Mouse (Mus musculus): ENCODE data around the gene Prpf4. TPM values are rescaled to one million over a fixed set of nuclear protein-coding genes. Genes with fewer than 3 reads are reported as not detected.
A peak's percentile ranks its signal among the peaks of the same experiment; 100 is the strongest.

The Prpf4 gene
- 10 to 100 TPM; 12.4 to 12.6 TPM for total RNA-seq (2021)

DNA sequence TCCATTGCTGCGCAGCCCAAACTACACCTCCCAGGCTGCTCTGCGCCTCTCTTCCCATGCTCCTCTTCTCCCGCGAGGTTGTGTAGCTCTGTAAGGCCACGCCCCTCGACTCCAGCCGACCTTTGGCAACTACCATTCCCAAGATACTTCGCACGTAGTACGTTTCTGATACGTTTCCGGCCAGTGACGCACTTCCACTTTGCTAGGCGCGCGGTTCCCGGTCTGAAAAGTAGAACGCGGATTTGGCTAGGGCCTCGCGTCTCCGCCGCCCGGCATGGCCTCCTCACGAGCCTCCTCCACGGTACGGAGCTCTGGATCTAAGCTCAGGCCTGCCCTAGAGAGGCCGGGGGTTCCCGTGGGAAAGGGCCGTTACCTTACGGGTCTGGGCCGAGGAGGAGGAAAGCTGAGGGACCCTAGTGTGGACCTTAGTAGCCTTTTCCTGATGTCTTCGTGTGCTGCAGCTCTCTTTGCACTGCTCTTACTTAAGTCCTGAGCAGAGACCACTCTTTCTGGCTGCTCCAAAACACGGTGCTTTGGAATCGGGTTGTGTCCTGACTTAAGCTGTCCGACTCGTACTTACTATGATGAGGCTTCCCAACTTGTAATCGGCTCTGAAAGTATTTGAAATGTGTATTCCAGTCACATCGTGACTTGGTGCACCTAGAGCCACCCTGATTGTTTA lies at the start of gene Prpf4, which contains the start of gene Cdc26:
Gene Prpf4, plus strand, starts transcription at position 197 of the 682 bp plus-strand sequence.
Gene Cdc26, minus strand, starts transcription at position 42 of the 682 bp plus-strand sequence.
- DNase-seq (ENCODE audit: extremely low spot score in 1 of 2, low spot score in 1 of 2) = peak; percentile 81 to 86

DNA sequence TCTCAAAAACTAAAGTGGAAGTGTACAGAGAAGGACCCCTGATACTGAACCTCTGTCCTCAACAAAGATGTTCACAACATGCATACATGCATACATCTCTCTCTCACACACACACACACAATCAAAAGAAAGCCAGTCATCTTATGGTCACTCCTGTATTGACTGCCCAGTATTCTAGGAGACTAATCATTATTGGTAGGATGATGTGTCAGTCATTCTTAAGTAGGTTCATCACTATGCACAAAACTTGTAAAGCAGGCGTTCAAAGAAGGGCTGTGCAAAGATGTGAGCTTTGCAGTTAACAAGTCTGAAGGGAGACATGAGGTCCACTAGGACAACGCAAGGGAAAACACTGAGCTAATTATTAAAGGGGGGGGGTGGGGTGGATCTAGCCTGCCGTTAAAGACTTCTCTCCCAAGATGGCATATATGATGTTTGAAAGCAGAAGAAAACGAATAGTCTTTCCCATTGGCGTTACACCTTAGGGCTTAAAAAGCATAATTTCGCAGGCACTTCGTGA lies 49.3 kb upstream of the Prpf4 start:
- no peak for DNase-seq (ENCODE audit: extremely low spot score in 1 of 2, low spot score in 1 of 2)

GRCm38 (mm10) chr4:62360088-62360804 lies 48.4 kb upstream of the Prpf4 start, which contains the start of the genes Fkbp15 and Slc31a1:
TSS of gene Fkbp15 (minus strand) at chr4:62360548.
TSS of gene Slc31a1 (plus strand) at chr4:62360727.
- DNase-seq (ENCODE audit: extremely low spot score in 1 of 2, low spot score in 1 of 2) = peak; percentile 85 to 91

- no peak for DNase-seq (ENCODE audit: extremely low spot score in 1 of 2, low spot score in 1 of 2)
Measured at GRCm38 (mm10) chr4:62360805-62361455, 47.7 kb upstream of the Prpf4 start.

DNA sequence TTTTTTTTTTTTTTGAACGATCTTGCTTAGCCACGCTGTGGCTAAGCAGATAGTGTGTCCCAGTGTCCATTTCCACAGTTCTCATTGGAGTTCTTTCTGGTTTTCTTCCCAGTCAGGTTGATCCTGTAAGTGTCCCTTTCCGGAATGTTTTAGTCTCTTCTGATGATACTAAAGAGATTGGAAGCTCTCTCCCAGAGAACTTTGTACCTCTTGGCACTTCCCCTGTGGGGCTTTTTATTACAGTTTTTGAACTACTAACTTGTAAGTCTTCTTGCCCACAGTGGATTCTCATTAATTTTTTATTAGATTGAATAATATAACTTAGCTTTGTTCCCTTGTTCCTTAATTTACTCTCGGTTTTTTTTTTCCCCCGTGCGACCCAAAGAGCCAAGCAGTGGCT lies 47.0 kb upstream of the Prpf4 start:
- DNase-seq (ENCODE audit: extremely low spot score in 1 of 2, low spot score in 1 of 2) = no peak

DNA sequence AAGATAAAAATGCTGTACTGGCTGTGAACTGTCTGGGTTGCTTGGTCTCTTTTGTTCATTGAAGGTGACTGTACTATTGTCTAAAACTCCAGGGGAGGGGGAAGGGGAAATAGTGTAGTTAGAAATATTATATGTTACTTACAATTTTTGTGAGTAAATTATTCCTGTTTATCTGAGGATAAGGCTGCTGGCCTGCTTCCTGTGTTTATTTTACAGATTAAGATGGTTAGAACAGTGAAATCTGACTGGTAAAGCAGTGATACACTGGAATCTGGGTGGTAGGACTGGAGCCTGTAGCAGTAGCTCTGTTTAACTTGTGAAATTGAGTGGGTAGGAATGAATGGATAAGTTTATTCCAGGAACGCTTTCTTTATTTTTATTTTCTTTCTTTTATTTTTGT lies 46.6 kb upstream of the Prpf4 start:
- no peak for DNase-seq (ENCODE audit: extremely low spot score in 1 of 2, low spot score in 1 of 2)

DNA sequence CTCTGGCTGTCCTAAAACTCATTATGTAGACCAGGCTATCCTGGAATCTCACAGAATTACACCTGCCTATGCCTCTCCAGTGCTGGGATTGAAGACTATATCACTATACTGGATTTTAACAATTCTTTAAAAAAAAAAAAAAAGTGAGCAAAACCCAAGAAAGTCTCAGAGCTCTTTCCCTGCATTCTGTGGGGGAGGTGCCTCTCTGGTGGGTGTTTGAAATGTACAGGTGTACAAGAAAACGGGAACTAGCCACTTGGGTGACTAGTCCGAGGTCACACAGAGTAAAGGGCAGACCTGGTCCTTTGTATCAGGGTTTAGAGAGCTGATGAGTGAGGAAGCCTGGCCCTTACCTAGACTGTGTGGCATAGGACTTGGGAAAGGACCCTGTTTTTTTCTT lies 46.2 kb upstream of the Prpf4 start:
- DNase-seq (ENCODE audit: extremely low spot score in 1 of 2, low spot score in 1 of 2) = no peak

DNA sequence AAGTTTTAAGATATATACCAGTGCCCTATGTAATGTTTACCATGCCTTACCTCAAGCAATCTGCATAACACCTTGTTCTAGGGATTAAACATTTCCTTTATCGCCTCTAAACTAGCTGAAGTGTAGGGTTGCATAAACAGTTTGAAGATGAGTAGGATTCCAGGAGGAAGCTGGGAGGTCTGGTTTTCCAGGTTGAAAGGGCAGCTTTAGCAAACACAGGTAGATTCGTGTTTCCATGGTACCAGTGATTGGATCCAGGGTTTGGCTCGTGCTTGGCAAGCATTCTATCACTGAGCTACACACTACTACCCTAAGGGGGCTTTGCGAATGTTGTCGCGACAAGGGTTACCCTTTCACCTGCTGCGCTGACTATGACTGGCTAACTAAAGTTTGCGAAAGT lies 44.3 kb upstream of the Prpf4 start:
- no peak for DNase-seq (ENCODE audit: extremely low spot score in 1 of 2, low spot score in 1 of 2)

- no peak for DNase-seq (ENCODE audit: extremely low spot score in 1 of 2, low spot score in 1 of 2)
Measured at GRCm38 (mm10) chr4:62366291-62366690, 42.3 kb upstream of the Prpf4 start.

DNA sequence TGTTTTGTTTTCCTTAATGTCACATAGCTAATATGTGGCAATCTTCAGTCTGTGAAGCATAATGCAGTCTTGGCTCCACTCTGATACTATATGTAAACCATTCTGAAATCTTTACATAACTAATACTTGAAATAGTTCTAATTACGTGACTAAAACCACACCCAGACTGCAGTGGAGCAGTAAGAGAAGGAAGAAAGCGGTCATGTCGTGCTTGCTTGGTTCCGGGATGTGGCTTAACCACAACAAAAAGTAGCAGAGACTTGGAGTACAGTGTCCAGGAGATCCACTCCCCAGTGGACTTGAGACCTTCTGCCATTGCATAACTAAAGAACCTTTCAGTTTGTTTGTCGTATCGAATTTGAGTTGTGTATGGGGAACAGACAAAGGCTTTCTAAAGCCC lies 41.0 kb upstream of the Prpf4 start:
- no peak for DNase-seq (ENCODE audit: extremely low spot score in 1 of 2, low spot score in 1 of 2)

DNA sequence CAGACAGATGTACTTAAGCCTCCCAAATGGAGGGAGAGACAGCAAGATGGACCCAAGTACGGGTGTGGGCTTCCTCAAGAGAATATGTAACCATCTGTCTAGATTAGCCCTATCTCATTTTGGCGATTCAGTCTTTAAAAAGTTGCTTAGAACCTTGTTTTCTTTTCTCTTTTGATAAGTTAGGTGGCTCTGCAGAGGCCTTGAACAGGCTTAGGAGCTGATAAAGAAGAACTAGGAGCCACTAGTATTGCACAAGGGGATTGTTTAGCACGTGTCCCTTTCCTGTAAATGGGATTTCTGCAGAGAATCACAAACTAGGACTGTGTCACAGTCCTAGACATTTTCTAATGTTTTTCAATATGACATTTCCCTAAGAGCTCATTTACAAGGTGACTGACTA lies 39.5 kb upstream of the Prpf4 start:
- no peak for DNase-seq (ENCODE audit: extremely low spot score in 1 of 2, low spot score in 1 of 2)

DNA sequence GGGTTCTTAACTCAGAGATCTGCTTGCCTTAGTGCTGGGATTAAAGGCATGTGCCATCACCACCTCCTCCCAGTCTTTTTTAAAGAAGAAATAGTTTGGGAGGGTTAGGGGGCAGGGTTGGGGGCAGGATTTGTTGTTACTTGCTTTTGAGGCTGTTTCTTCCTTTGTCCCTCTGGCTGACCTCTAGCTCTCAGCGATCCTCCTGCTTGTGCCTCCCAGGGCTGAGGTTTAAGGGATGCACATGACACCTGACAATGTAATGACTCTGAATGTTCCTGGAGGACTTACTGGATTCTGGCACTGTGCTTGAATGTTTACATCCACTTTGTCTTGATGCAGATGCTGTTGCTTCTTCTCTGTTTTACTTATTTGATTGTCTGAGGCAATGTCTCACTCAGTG lies 36.2 kb upstream of the Prpf4 start:
- DNase-seq (ENCODE audit: extremely low spot score in 1 of 2, low spot score in 1 of 2) = no peak

DNA sequence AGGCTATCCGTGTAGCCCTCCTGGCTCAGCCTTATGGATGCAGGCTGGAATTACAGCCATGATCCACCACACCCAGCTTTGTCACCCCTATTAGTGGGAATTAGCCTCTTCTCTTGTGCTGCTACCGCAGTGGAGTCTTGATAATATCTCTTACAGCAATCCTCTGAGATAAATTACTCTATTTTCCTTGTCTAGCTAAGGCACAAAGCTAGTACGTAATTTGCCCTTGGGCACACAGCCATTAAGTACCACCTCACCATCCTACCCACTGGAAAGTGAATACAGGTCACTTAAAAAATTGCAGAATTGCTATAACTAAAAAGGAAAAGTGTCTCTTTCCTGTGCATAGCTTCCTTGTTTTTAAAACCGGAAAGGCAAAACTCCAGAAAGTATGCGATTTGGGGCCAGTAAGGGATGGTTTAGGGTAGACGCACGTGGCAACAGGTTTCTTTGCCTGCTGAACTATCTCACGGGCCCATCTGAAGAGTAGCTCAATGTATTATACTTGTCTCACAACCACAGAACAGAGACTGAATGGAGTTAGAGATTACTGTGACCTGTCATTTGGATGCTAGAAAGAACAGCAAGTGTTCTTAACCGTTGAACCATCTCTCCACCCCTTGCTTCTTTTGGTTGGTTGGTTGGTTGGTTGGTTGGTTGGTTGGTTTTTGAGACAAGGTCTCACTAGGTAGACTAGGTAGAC lies 35.6 kb upstream of the Prpf4 start:
- no peak for DNase-seq (ENCODE audit: extremely low spot score in 1 of 2, low spot score in 1 of 2)

DNA sequence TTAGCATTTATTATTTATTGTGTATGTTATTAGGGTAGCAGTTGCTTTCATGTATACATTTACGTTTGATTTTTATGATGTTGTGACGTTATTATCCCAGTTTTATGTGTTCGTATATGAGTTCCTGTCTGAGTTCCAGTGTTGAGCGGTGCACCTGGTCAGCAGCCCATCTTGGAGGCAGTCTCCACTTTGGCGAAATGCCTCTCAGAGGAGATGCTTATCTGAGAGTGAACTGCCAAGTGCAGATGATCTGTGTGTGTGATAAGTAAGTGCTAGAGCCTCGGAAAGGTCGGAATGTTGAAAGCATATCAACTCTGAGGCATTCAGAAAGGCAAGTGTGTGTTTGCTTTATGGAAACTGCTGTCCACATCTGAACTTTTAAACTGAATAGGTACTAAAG lies 34.9 kb upstream of the Prpf4 start:
- DNase-seq (ENCODE audit: extremely low spot score in 1 of 2, low spot score in 1 of 2) = no peak

DNA sequence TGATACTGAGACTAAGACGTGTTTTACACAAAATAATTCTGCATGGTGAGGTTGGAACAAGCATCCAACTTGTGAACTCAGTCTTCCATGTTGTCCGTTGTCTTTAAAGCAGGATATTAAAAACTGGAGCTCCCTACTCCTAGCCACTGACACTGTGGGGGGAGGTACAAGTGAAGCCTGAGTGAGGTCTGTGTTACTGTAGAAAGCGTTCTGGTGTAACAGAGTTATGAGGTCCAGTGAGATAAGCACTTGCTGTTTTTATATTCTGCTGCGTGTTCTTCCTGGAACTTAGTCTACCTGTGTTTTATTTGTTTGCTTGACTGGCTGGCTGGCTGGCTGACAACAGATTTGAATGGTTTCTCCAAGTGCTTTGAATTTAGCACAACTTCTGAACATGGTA lies 34.3 kb upstream of the Prpf4 start:
- no peak for DNase-seq (ENCODE audit: extremely low spot score in 1 of 2, low spot score in 1 of 2)

DNA sequence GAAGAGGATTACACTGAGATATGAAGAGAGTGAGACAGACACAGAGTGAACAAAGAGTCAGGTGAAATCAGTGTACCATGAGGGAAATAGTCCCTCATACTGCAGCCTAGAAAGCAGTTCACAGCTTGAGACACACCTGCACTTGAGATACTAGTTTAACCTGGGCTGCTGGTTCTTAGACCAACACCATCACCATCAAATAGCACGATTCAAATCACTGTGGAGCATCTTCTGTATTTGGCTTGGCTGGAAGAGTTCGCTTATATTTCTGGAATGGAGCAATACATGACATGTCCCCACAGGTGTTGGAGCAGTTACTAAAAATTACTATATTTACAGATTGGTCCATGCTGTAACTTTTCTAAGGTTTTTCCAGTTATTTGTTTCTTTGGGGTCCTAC lies 32.5 kb upstream of the Prpf4 start:
- no peak for DNase-seq (ENCODE audit: extremely low spot score in 1 of 2, low spot score in 1 of 2)

GRCm38 (mm10) chr4:62379724-62380381 lies 28.7 kb upstream of the Prpf4 start:
- no peak for DNase-seq (ENCODE audit: extremely low spot score in 1 of 2, low spot score in 1 of 2)

DNA sequence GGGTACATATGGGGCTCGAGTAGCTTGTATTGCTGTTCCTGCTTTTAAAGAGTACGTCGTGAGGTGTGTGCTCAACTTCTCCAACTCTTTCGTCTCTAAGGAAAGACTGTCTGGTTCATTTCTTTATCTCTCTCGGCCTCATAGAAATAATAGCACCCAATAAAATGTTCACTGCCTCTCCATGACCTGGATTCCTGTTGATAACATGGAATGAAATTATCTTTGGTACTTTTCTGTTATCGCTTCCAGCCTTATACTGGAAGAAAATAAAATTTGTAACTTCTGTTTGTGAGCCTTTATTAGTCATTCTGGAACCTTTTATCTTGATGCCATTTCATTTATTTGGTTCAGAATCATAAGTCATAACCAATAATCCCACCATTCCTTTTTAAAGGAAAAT lies 25.4 kb upstream of the Prpf4 start:
- DNase-seq (ENCODE audit: extremely low spot score in 1 of 2, low spot score in 1 of 2) = no peak

- no peak for DNase-seq (ENCODE audit: extremely low spot score in 1 of 2, low spot score in 1 of 2)
Measured at GRCm38 (mm10) chr4:62383752-62384151, 24.8 kb upstream of the Prpf4 start.

DNA sequence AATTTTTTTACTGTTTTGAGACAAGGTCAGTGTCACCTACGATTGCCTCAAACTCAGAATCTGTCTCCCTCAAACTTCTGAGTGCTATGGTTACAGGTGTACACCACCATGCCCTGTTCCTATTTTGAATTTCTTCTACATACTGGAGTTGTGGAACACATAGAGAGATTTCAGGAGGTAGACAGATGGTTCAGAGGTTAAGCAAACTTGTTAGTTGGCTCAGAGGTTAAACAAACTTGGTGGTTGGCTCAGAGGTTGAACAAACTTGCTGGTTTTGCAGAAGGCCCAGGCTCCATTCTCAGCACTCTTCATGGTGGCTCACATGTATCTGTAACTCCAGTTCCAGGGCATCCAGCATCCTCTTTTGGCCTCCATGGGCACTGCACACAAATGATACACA lies 24.4 kb upstream of the Prpf4 start:
- DNase-seq (ENCODE audit: extremely low spot score in 1 of 2, low spot score in 1 of 2) = no peak

Data from layer of hippocampus, postnatal 25 days (tissue).